Mouse (Mus musculus): ENCODE results near the gene Abca8b.

DNA sequence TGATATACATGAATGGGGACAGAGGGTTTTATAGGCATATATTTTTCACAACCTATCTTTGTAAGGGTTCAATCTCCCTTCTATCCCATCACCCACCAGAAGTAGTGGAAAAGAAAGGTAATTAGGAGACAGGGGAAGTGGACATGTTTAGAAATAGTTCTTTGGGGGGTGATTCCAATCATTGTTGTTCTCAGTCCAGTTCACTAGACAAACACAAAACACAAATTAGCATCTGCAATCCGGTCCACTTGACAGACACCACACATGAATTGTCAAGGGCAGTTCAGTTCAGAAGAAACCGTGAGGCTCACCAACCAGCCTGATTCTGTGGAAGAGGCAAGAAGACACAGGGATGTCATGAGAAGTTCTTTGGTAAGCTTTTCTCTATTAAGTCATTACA is 67.2 kb downstream of the Abca8b start:
- no peak for TF ChIP-seq CTCF (IDR thresholded peaks at IDR 0.05; ENCODE audit: low read depth)
- no peak for TF ChIP-seq EP300 (optimal IDR thresholded peaks at IDR 0.05)
